Mouse (Mus musculus) midbrain, embryonic 11.5 days (tissue): ENCODE results near the gene Gm12248. TPM values are rescaled to one million over a fixed set of nuclear protein-coding genes. Genes with fewer than 3 reads are reported as not detected.

Experiments
- ATAC-seq: fragments of 200-750 bp; cut with Nextera tagmentation; 2 replicates; pipeline ENCODE4 v1.8.0; 2017; ENCODE audit warnings: moderate TSS enrichment, moderate library complexity; ENCODE audit not compliant: low FRiP score
- DNase-seq: peaks from one replicate; pipeline ENCODE4 v3.0.0; 2015; ENCODE audit warnings: low spot score; ENCODE audit errors: missing footprints
- H3K27ac ChIP-seq: fragments of 300-500 bp; sonication (generic); 2 replicates; pipeline ENCODE4 v1.5.1; 2014; ENCODE audit warnings: low read depth, low read length
- H3K27me3 ChIP-seq: fragments of 300-500 bp; sonication (generic); 2 replicates; pipeline ENCODE4 v1.6.1; 2014; ENCODE audit warnings: mild to moderate bottlenecking, low read length, moderate library complexity, mixed read lengths; ENCODE audit not compliant: control insufficient read depth, insufficient read depth
- H3K36me3 ChIP-seq: fragments of 300-500 bp; sonication (generic); 2 replicates; pipeline ENCODE4 v1.6.1; 2014; ENCODE audit warnings: mild to moderate bottlenecking, low read length, moderate library complexity, mixed read lengths; ENCODE audit not compliant: control insufficient read depth, insufficient read depth
- H3K4me1 ChIP-seq: fragments of 300-500 bp; sonication (generic); 2 replicates; pipeline ENCODE4 v1.6.1; 2014; ENCODE audit warnings: low read length; ENCODE audit not compliant: control insufficient read depth, insufficient read depth
- H3K4me2 ChIP-seq: fragments of 300-500 bp; sonication (generic); 2 replicates; pipeline ENCODE4 v1.6.1; 2014; ENCODE audit warnings: mild to moderate bottlenecking, moderate library complexity
- H3K4me3 ChIP-seq: fragments of 300-500 bp; sonication (generic); 2 replicates; pipeline ENCODE4 v1.5.1; 2014; ENCODE audit warnings: low read depth, low read length
- H3K9ac ChIP-seq: fragments of 300-500 bp; sonication (generic); 2 replicates; pipeline ENCODE4 v1.6.1; 2014; ENCODE audit warnings: low read length
- H3K9me3 ChIP-seq: fragments of 300-500 bp; sonication (generic); 2 replicates; pipeline ENCODE4 v1.6.1; 2016; ENCODE audit warnings: low read length; ENCODE audit not compliant: control insufficient read depth
- WGBS: fragments of 180-500 bp; shearing (Covaris S2); extraction: QIAGEN DNeasy Blood & Tissue Kit; methylation state at CpG from one replicate; pipeline ENCODE4 v1.1.7; 2014; 5-methylcytosine and 5-hydroxymethylcytosine counted together
- polyA plus RNA-seq: library from polyadenylated mRNA; unstranded; fragments of >200 nt; fragmentation: Nextera tagmentation; extraction: Ambion mirVana; gene quantifications from 2 replicates; pipeline ENCODE4 v1.2.1, GENCODE M21; 2014

The Gm12248 gene
- polyA plus RNA-seq, 1 experiment from 2014 or later = not detected

- Histone ChIP-seq H3K36me3 (no peaks in the 10 kb centered on the region), H3K4me1 (no peaks in the 10 kb centered on the region), H3K27me3 (no peaks in the 10 kb centered on the region), H3K4me3 (no peak overlapping the region), H3K9me3 (no peaks in the 10 kb centered on the region), H3K9ac (no peak overlapping the region), H3K27ac (no peak overlapping the region; the same call in 1 of the 2 replicates), H3K4me2 (no peak overlapping the region)
- ATAC-seq (no peak), DNase-seq (peak; percentile 47)
- 81% methylated on average over 6 of the region's 6 CpGs for WGBS
Measured at GRCm38 (mm10) chr11:58031176-58031575, 61.8 kb downstream of the Gm12248 start.

- H3K36me3 ChIP-seq = no peaks in the 10 kb centered on the region
- ATAC-seq (no peak), DNase-seq (no peak)
- H3K27me3 ChIP-seq = no peaks in the 10 kb centered on the region
- no peaks in the 10 kb centered on the region for H3K4me1 ChIP-seq
- 86% methylated on average over 2 of the region's 2 CpGs for WGBS
- H3K27ac ChIP-seq = no peak overlapping the region
- no peak overlapping the region for H3K4me3 ChIP-seq
- H3K4me2 ChIP-seq = no peak overlapping the region
- H3K9me3 ChIP-seq = no peaks in the 10 kb centered on the region
- H3K9ac ChIP-seq = no peak overlapping the region
Measured at GRCm38 (mm10) chr11:58029869-58030268, 63.1 kb downstream of the Gm12248 start.

- H3K9me3 ChIP-seq = no peaks in the 10 kb centered on the region
- ATAC-seq (no peak), DNase-seq (peak; percentile 14)
- no peaks in the 10 kb centered on the region for H3K36me3 ChIP-seq
- no peaks in the 10 kb centered on the region for H3K27me3 ChIP-seq
- no peaks in the 10 kb centered on the region for H3K4me1 ChIP-seq
- 94% methylated on average over 1 of the region's 1 CpGs for WGBS
- no peak overlapping the region for H3K4me3 ChIP-seq
- no peak overlapping the region for H3K4me2 ChIP-seq
- H3K27ac ChIP-seq = no peak overlapping the region
- no peak overlapping the region for H3K9ac ChIP-seq
Measured at GRCm38 (mm10) chr11:58028981-58029380, 64.0 kb downstream of the Gm12248 start.

GRCm38 (mm10) chr11:58026860-58027259 is 66.1 kb downstream of the Gm12248 start:
- Histone ChIP-seq H3K27ac (no peak overlapping the region), H3K27me3 (no peaks in the 10 kb centered on the region), H3K36me3 (no peaks in the 10 kb centered on the region), H3K4me2 (no peak overlapping the region), H3K9ac (no peak overlapping the region), H3K4me3 (no peak overlapping the region), H3K9me3 (no peaks in the 10 kb centered on the region), H3K4me1 (no peaks in the 10 kb centered on the region)
- WGBS = 67% methylated on average over 1 of the region's 1 CpGs
- DNase-seq (no peak), ATAC-seq (no peak)

GRCm38 (mm10) chr11:58026337-58026736 is 66.6 kb downstream of the Gm12248 start:
- no peaks in the 10 kb centered on the region; the same call in 1 of the 2 replicates for H3K4me1 ChIP-seq
- WGBS = 64% methylated on average over 3 of the region's 3 CpGs
- no peaks in the 10 kb centered on the region for H3K9me3 ChIP-seq
- H3K9ac ChIP-seq = no peak overlapping the region
- no peak overlapping the region for H3K4me3 ChIP-seq
- no peak overlapping the region for H3K27ac ChIP-seq
- no peaks in the 10 kb centered on the region for H3K36me3 ChIP-seq
- H3K27me3 ChIP-seq = no peaks in the 10 kb centered on the region
- H3K4me2 ChIP-seq = no peak overlapping the region
- ATAC-seq (no peak), DNase-seq (no peak)

GRCm38 (mm10) chr11:58025881-58026280 is 67.1 kb downstream of the Gm12248 start:
- H3K4me2 ChIP-seq = no peak overlapping the region
- no peaks in the 10 kb centered on the region for H3K27me3 ChIP-seq
- 88% methylated on average over 4 of the region's 4 CpGs for WGBS
- no peaks in the 10 kb centered on the region for H3K36me3 ChIP-seq
- no peak overlapping the region for H3K4me3 ChIP-seq
- DNase-seq (peak; percentile 17), ATAC-seq (no peak)
- no peak overlapping the region for H3K27ac ChIP-seq
- H3K4me1 ChIP-seq = no peaks in the 10 kb centered on the region; the same call in 1 of the 2 replicates
- H3K9me3 ChIP-seq = no peaks in the 10 kb centered on the region
- no peak overlapping the region for H3K9ac ChIP-seq

- 98% methylated on average over 2 of the region's 2 CpGs for WGBS
- no peaks in the 10 kb centered on the region for H3K9me3 ChIP-seq
- no peak overlapping the region for H3K4me3 ChIP-seq
- no peak overlapping the region for H3K9ac ChIP-seq
- no peak for ATAC-seq
- no peak overlapping the region for H3K27ac ChIP-seq
- no peak overlapping the region for H3K4me2 ChIP-seq
- no peaks in the 10 kb centered on the region; the same call in 1 of the 2 replicates for H3K4me1 ChIP-seq
- H3K27me3 ChIP-seq = no peaks in the 10 kb centered on the region
- peak; percentile 14 for DNase-seq
- no peaks in the 10 kb centered on the region for H3K36me3 ChIP-seq
Measured at GRCm38 (mm10) chr11:58024671-58025070, 68.3 kb downstream of the Gm12248 start.

GRCm38 (mm10) chr11:58024271-58024670 is 68.7 kb downstream of the Gm12248 start:
- no peak overlapping the region for H3K9ac ChIP-seq
- H3K4me2 ChIP-seq = no peak overlapping the region
- no peaks in the 10 kb centered on the region for H3K9me3 ChIP-seq
- peak; percentile 31 for DNase-seq
- H3K36me3 ChIP-seq = no peaks in the 10 kb centered on the region
- ATAC-seq = no peak
- H3K27ac ChIP-seq = no peak overlapping the region
- H3K4me1 ChIP-seq = no peaks in the 10 kb centered on the region; the same call in 1 of the 2 replicates
- no peaks in the 10 kb centered on the region for H3K27me3 ChIP-seq
- H3K4me3 ChIP-seq = no peak overlapping the region
- WGBS = 93% methylated on average over 1 of the region's 1 CpGs

GRCm38 (mm10) chr11:58021618-58022017 is 71.3 kb downstream of the Gm12248 start:
- H3K27me3 ChIP-seq = no peaks in the 10 kb centered on the region
- no peaks in the 10 kb centered on the region for H3K36me3 ChIP-seq
- H3K27ac ChIP-seq = no peak overlapping the region
- H3K4me2 ChIP-seq = no peak overlapping the region
- ATAC-seq = no peak
- H3K9ac ChIP-seq = no peak overlapping the region
- no peaks in the 10 kb centered on the region; the same call in 1 of the 2 replicates for H3K4me1 ChIP-seq
- H3K4me3 ChIP-seq = no peak overlapping the region
- WGBS = 50% methylated on average over 2 of the region's 2 CpGs
- H3K9me3 ChIP-seq = no peaks in the 10 kb centered on the region
- peak; percentile 67 for DNase-seq
